Mouse (Mus musculus): ENCODE measurements around the gene Fgf22.

DNA sequence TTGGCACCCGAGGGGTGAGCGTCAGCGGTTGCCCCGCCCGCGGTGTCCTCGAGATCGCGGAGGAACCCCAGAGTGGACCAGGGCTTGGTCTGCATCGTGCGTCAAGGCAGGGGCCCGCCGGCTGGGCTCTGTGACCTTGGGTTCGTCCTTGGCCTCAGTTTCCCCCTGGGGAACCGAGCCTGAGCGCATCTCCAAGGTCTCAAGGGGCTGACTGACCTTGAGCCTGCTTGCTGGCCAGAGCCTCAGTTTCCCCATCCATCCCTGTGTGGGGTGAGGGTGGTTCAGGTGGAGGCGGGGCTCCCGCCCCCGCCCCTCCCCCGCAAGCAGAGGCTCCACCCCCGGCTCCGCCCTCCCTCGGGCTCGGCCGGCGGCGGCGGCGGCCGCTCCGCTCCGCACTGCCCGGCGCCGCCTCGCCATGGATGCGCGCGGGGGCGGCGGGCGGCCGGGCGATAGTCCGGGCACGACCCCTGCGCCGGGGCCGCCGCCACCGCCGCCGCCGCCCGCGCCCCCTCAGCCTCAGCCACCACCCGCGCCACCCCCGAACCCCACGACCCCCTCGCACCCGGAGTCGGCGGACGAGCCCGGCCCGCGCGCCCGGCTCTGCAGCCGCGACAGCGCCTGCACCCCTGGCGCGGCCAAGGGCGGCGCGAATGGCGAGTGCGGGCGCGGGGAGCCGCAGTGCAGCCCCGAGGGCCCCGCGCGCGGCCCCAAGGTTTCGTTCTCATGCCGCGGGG lies 38.5 kb upstream of the Fgf22 start, which contains the start of gene Hcn2:
- TF ChIP-seq CHD2 (IDR thresholded peaks at IDR 0.05; ENCODE audit: low read depth, low read length) (no peak), HCFC1 (IDR thresholded peaks at IDR 0.05; ENCODE audit: borderline replicate concordance, insufficient read depth, low read length) (no peak), ZC3H11A (IDR thresholded peaks at IDR 0.05; ENCODE audit: borderline replicate concordance, low read depth, low read length) (no peak), MAFK (IDR thresholded peaks at IDR 0.05; ENCODE audit: insufficient read depth, low read depth, low read length) (no peak), ZNF384 (IDR thresholded peaks at IDR 0.05; ENCODE audit: low read depth, low read length) (no peak)
